Mouse (Mus musculus) spleen, postnatal 10 days (tissue): Measurements from ENCODE around the gene Slc35e3.

Experiments used
- DNase-seq, 2 experiments: peaks; one replicate each; pipeline ENCODE4 v3.0.0; 2021 to 2022; ENCODE audit warnings: low spot score in 2 of 2

Slc35e3 gene

DNA sequence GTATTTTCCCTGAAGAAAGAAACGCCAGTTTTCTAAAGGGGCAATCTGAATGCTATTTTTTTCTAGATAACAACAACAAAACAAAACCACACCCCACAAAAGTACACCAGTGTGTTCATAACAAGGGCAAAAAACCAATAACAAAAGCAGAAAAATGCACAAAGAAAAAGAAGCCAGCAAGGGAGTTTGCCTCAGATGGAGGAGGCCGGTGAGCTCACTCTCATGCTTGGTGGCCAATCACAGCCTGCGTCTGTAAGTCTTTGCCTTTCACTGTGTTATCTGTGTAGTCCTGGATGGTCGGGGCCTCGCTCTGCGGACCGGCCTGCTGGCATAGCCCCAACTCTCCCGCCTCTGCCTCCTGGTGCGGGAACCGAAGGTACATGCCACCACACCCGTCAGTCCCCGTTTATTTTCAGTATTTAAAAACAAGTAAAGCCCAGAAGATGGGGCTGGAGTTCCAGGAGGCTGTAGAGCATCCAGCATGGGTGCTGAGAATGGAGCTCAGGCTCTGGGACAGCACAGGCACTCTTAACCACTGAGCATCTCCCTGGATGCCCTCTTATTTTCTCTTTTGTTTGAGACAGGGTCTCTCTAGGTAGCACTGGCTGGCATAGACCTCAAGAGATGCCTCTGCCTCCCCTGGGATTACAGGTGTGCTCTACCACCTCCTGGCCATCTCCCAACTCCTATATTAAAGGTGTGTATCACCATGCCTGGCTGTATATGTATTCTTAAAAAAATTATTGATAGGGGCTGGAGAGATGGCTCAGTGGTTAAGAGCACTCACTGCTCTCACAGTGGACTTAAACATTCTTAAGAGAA, 30.3 kb upstream of the Slc35e3 start:
- DNase-seq: no peak

DNA sequence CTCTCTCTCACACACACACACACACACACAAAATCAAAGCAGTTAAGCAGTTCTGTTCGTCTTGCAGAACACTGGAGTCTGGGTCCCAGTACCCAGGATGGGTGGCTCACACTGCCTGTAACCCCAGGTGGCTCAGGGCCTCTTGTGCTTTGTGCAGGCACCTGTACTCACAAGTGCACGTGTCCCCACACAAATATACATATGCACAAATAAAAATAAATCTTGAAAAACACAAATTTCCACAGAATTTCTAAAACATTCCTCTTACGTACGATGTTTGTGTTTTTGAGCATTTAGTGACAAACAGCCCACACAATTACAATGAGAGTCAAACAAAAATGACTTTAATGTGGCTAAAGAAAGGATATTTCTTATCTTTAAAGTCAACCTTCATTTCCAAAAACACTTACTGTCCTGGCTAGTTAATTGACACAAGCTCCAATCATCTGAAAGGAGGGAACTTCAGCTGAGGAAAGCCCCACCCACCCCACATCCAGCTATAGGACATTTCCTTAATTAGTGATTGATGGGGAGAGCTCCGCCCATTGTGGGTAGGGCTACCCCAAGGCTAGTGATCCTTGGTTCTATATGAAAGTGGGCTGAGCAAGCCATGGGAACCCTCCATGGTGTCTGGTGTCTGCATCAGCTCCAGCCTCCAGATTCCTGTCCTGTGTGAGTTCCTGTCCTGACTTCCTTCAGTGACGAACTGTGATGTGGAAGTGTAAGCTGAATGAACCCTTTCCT, 29.4 kb upstream of the Slc35e3 start:
- DNase-seq: no peak

DNA sequence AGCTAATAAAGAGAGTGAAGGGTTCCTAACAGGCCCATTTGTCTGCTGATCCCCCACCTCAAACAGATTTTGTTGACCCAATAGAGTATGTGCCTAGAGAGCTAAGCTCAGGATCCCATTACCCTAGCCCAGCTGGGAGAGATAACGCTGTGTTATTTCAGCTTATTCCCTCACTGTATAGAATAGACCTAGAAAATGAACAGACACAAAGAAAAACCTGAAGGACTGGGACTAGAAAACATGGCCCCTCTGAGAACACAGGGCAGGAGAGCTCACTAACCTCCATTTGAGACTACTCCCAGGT, 28.6 kb upstream of the Slc35e3 start:
- DNase-seq: no peak

DNA sequence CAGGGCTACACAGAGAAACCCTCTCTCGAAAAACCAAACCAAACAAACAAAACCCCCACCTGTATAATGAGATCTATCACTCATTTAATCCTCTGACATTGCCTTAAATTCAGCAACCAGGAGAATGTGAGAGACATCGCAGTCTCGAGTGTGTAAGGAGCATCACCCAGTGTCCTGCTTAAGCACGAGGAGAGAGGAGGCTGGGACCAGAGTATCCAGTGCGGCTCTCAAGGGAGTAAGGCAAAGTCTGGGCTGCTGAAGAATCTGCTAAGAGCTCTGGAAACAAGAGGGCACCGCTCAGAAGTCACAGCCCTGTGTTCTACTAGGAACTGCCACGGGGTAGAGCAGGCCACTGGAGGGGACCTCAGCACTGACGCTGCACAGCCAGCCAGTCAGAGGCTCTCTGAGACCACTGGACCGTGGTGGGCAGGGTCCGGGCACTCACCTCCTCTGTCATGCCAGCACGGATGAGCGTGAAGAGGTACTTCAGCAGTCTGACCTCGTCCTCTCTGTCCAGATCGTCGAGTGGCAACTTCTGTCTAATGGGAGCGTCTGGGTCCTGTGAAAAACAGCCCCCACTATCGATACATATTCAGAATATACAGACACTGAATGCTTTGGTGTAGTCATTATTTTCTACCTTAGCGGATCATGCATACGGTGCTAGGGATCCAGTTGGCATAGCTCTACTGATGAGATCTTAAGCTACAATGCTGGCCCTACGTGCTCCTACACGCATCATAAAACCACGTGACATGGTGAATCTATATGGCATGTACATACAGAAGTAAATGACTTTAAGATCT, 28.0 kb upstream of the Slc35e3 start:
- no peak for DNase-seq

DNA sequence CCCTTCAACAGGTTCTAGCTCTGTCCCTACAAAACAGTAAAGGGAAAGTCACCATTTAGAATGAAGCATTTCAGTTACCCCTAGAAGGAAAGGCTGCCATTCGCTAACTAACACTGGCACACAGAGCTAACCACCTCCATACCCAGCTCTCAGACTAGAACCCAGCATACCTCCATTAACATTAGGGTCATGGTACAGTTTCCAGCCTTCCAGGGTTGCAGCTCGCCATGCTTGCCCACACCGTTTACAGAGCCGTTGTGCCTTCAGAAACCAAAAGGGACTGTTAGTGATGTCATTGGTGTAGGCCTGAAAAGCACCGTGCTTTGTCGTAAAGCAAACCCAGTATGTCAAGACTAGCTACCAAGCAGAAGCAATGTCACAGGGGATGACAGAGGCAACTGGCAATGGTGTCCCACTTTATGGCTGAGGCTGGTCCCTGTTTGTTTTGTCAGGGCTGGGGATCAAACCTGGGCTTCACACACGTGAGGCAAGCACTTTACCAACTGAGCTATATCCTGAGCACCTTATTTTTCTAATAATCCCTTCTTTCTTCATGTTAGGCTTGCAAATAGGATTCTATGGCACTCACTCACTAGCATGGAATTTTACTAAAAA, 27.0 kb upstream of the Slc35e3 start:
- DNase-seq: no peak

DNA sequence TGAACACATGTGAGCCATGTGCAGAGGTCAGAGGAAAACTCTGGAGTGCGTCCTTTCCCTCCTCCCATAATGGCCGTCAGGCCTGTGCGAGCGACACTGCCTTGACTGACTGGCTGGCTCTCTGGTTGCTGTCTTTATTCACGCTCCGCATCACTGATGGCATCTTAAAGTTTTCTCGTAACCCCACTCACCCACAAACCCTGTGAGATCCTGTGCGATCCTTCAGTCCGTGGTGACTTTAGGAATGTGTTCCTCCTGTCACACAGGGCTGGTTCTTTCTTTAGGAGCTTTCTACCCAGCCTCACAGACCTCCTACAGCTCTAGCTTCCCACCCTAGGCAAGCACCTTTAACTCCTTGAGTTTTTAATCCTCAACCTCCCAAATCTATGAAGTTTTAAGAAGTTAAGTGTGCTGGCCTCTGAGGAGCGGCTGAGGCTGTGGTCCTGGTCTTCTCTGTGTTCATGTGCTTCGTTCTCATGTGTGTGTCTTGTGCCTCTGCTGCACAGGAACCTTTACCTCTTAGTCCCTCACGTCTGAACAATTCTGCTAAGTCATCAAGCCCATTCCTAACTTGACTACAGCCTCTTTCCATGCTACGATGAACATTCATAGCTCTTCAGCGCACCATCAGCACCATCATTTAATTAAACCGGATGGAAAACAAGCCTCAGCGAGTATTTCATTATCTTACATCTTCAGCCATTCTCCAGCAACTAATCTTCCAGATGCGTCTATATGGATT, 26.4 kb upstream of the Slc35e3 start:
- no peak for DNase-seq

DNA sequence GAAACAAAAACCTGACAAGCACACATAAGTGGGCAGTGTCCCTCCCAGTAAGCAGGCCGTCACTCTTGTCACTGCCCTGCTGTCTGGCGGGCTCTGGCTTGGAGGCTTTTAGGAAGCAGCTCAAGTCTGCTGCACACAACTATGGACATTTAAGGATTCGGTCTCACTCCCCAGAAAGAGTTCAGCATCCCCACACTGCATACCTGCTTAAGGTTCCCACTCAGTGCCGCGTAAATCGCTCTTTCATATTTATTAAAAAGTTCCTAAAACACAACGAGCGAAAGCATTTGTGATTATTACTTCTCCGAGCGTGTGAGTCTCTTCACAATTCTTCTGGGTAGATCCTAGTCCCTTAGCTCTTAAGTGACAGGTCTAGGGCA, 25.0 kb upstream of the Slc35e3 start:
- DNase-seq: no peak

DNA sequence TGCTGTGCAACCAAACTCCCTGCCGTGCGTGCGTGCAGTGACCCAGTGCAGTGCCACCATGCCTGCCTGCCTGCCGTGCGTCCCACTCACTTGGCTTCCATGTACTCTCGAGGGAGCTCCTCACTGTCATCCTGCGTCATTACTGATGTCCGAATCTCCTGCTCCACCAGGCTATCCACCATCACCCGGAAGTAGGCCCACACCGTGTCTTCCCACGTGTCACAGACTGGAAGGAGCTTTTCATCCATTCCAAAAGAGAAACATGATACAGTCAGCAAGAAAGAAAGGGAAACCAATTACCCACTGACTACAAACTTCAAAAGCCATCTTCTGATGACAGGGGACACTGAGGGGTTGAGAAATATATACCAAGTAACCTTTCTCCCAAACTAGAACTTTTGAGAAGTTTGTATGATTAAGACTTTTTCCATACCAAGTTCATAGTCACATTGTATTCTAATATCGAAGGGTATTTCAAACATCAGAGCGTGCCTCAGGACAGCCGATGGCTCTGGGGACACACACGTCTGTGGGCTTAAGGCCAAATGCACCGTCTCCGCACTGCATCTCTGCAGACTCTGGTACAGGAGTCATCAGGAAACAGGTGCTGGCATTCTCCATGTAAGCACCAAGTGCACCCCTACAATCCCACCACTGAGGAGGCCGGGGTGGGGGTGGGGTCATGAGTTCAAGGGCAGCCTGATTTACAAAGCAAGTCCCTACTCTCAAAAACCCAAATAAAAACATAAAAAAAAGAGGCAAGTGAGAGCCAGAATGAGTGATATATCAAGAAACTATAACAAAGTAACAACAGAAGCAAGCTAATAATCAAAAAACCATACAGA, 24.3 kb upstream of the Slc35e3 start:
- no peak for DNase-seq

DNA sequence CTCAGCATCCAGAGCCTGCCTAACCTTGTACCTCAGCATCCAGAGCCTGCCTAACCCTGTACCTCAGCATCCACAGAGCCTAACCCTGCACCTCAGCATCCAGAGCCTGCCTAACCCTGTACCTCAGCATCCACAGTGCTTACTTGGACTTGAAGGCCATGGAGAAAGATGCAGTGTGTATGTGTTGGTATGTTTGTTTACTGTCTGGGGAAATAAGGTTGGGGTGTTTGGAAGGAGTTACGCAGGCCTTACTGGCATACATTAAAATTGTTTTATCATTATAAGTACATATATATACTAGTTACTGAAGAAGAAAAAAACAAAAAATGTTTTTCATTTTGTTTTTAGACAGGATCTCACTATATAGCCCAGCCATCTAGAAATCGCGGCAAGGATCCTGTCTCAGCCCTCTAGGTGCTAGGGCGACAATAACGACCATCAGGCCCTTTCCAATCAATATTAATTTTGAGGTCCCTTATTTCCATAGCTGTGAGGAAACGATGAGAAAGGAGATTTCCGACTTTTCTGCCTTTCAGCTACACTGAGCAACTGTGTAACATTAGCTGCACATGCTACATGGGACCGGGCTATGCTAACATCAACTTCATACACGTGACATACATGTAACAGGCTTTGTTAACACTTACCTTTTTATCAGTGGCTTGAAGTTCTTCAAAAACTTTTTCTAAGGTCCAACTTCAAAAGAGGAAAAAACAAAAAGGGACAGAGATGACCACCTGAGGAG, 23.5 kb upstream of the Slc35e3 start:
- DNase-seq: no peak

DNA sequence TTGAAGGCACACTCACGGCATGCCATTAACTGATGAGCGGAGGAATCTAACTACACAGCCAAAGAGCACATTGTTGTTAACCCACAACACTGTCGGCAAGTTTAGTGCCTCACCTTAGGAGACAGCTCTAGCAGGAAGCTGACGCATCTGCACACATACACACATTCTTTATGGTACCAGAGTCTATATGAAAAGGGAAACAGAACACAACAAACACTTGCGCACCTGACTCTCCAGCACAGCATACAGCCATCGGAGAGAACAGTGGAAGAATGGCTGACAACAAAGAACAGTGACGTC, 21.9 kb upstream of the Slc35e3 start:
- DNase-seq: no peak

DNA sequence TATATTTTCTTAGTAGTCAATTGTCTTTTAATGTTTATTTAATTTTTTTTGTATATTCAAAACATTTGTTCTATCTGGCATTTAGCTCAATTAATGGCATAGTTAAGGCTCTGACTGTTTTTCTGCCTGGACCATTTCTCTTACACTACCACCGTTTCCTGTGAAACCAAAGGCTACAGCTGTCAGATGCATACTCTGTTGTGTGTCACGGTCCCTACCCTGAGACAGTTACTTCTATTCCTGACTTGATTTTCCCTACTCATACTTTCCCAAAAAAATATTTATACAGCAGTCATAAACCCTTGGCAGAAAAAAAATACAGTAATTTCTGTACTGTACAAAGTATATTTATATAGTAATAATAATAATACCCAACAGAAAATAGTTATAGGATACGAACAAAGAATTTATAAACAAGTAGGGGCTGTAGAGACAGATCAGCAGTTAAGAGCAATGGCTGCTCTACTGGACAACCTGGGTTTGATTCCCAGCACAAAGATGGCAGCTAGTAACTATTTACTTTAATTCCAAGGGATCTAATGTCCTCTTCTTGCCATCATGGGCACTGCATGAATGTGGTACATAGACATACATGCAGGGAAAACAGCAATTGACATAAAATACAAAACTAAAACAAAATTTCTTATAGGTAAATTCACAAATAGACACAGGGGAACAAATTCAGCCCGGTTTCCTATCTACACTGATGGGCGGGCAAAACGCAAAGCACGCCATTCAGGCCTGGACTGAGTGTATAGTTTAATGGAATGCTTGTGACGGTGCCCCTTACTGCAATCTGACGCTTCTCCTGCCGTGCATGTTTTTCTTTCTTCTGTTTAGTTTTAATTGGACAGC, 21.3 kb upstream of the Slc35e3 start:
- no peak for DNase-seq

DNA sequence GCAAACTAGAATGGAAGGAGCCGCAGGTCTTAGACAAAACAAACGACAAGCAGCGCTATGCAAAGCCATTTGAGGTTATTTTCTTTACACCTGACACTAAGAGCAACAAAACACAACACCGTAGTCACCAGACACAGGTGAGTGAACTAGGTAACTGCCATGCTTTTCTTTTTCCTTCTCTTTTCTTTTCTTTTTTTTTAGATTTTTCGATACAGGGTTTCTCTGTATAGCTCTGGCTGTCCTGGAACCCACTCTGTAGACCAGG, 20.7 kb upstream of the Slc35e3 start:
- no peak for DNase-seq

DNA sequence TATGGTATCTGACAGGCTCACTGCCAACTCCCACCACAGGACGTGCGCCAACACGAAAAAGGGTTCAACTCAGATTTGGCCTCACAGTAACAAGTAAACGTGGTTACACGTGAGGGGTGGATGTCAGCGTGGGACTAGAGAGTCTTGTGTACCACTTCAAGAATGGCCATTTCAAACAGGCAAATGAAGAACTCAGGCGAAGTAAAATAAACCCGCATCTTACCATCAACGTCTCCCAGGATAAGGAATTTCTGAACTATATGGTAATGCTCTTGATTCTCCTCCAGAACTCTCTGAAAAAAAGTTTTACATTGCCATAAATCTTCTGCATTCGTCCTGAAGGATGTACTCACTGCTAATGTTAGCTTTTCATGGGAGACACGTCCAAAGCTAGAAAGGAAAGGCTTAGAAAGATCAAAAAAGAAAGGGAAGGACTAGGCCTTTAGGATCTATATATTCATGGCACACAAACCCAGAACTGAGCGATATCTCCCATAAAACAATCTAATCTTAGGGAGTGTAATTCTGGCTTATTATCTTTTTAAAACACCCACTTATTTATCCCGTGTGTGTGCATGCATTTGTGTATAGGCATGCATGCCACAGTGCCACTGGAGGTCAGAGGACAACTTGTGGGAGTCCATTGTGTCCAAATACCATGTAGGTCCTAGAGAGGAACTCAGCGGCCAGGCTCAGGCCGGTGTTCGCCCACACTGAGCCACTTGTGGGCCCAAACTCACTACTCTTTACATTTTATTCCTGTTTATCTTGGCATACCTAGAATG, 20.1 kb upstream of the Slc35e3 start:
- DNase-seq: no peak

DNA sequence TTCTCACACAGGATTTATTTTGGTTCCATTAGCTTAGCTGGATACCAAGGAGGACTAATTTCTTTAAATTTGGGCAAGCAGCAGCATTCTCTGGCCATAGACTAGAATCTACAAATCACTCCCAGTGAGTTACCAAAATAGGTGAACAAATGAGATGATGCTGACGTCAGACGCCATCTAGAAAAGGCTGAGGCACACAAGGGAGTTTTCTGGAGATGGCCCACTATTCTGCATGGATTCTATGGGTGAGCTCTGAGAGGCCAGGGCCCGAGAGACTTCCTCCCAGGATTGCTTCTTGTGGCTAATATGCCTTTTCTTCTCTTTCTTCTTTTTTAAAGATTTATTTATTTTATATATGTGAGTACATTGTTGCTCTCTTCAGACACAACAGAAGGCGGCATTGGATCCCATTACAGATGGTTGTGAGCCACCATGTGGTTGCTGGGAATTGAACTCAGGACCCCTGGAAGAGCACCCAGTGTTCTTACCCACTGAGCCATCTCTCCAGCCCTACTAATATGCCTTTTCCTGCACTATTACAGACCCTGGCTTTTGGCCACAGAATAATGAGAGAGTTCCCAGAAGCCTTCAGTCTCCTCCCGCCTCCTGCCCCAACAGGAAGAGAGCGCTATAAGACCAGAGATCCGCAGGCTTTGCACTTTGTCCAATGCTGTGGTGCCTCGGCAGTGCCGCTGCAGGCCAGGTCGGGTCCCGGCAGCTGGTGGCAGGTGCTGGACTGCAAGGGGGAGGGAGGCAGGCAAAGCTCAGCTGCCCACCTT, 19.1 kb upstream of the Slc35e3 start:
- no peak for DNase-seq

DNA sequence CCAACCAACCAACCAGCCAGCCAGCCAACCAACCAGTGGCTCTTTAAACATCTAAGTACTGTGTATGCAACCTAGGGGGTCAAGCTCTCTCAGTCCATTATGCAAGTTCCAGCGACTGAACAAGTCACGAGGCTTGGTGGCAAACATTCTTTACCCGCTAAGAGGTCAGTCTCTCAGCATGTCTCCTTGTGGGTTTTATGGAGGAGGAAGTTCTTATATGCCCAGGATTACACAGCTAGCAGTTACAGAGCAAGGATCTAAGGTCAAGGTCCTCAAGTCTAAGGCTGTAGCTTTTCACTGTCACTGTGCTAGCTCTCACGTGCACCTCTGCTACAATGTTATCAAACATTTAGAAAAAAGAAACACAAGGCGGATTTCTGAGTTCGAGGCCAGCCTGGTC, 18.4 kb upstream of the Slc35e3 start:
- DNase-seq: no peak

DNA sequence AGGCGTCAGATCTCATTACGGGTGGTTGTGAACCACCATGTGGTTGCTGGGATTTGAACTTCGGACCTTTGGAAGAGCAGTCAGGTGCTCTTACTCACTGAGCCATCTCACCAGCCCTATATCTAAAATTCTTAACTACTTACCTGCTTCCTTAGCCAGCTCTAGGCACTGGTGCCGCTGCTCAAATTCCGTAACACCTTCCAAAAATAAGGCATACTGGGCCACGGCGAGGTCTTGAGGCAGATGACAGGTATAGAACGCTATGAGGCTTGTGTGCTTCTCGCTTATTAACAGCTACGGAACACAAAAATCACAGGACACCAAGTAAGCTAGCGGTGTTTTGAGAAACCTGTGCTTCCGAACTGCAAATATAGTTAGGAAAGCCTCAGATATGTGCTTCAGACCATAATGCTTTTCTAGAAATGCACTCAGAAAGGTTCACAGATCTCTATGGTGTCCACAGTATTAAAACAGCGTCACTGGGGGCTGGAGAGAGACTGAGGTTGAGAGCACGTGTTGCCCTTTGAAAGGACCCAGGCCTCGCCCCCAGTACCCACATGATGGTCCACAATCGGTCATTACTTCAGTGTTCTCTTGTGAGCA, 17.5 kb upstream of the Slc35e3 start:
- DNase-seq: no peak

DNA sequence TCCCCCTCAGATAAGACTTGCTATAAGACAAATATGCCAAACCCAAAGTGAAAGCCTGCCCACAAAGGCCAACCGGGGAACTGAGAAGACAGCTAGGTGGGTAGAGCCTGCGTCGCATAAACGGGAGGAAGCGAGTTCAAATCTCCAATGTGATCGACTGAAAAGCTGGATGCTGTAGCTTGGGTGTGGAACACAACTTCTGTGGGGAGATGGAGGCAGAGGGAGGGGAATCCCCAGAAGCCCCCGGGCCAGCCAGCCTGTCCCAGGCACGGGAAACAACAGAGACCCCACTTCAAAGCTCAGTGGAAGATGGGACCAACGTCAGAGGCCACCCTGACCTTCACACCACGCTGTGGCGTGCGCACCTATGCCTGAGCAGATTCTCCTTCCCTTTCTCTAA, 16.8 kb upstream of the Slc35e3 start:
- no peak for DNase-seq
